Mouse (Mus musculus) ES-Bruce4 (cell line): ENCODE data around the gene Cib3. TPM values are rescaled to one million over a fixed set of nuclear protein-coding genes. Genes with fewer than 3 reads are reported as not detected.

ENCODE experiments used
- H3K27ac ChIP-seq: 2 replicates; pipeline ENCODE4 v1.5.1; 2012; ENCODE audit warnings: low read length, inconsistent platforms; ENCODE audit not compliant: insufficient read depth
- H3K27me3 ChIP-seq: 2 replicates; pipeline ENCODE4 v1.6.1; 2012; ENCODE audit warnings: mild to moderate bottlenecking, low read length, inconsistent platforms; ENCODE audit not compliant: control insufficient read depth, poor library complexity, insufficient read depth, severe bottlenecking
- H3K36me3 ChIP-seq: 2 replicates; pipeline ENCODE4 v1.6.1; 2012; ENCODE audit warnings: inconsistent platforms, mild to moderate bottlenecking, low read length, moderate library complexity; ENCODE audit not compliant: control insufficient read depth, poor library complexity, insufficient read depth, severe bottlenecking
- H3K4me1 ChIP-seq: one replicate; pipeline ENCODE4 v1.8.1; 2011; ENCODE audit warnings: low read length; ENCODE audit not compliant: control insufficient read depth, insufficient read depth
- H3K4me3 ChIP-seq: 2 replicates; pipeline ENCODE4 v1.5.1; 2011; ENCODE audit warnings: low read depth, mild to moderate bottlenecking, low read length
- H3K9ac ChIP-seq: 2 replicates; pipeline ENCODE4 v1.6.1; 2012; ENCODE audit warnings: low read depth, mild to moderate bottlenecking, inconsistent platforms; ENCODE audit not compliant: poor library complexity, severe bottlenecking
- H3K9me3 ChIP-seq: replicated peaks from 2 replicates; pipeline ENCODE4 v1.6.1; 2012; ENCODE audit warnings: mild to moderate bottlenecking, low read length, inconsistent platforms; ENCODE audit not compliant: control insufficient read depth, poor library complexity, insufficient read depth, severe bottlenecking
- CTCF ChIP-seq: IDR thresholded peaks from one replicate; pipeline ENCODE4 v1.8.1; 2011; ENCODE audit warnings: low read depth, low read length
- EP300 ChIP-seq: IDR thresholded peaks from 2 replicates; pipeline ENCODE4 v1.6.1; 2011; ENCODE audit warnings: low read depth, low read length; ENCODE audit not compliant: insufficient read depth
- POLR2A ChIP-seq: IDR thresholded peaks from one replicate; pipeline ENCODE4 v1.8.1; 2011; ENCODE audit warnings: low read length; ENCODE audit not compliant: insufficient read depth
- polyA plus RNA-seq: library from polyadenylated mRNA; stranded (reverse); fragments of >200 nt; gene quantifications from 2 replicates; pipeline ENCODE4 v1.2.4, GENCODE M21; 2011; ENCODE audit warnings: low read depth; ENCODE audit not compliant: missing spikeins, insufficient read depth, insufficient read length

Gene Cib3
- polyA plus RNA-seq, 1 experiment: not detected

DNA sequence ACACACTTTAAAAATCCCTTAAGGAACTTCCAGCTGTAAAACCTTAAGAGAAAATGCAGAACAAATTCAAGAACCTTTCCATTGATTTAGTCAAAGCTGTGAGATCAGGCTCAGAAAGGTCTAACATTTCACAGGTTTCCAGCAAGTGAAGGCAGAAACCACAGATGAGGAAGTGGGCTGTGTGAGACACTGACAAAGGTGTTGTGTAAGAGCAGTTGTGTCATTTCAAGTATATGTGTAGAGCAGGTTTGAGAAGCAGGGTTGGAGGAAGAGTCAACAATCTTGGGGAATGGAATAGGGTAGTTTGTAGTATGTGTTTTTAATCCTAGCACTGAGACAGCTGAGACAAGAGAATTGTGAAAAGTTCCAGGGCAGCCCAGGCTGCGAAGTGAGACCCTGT lies 3.2 kb upstream of the Cib3 start:
- no peak overlapping the region for H3K9ac ChIP-seq
- no peaks in the 10 kb centered on the region for H3K4me1 ChIP-seq
- no peak overlapping the region for H3K27ac ChIP-seq
- TF ChIP-seq CTCF (no peak), EP300 (no peak), POLR2A (no peak)
- H3K9me3 ChIP-seq: no peaks in the 10 kb centered on the region
- H3K36me3 ChIP-seq: no peaks in the 10 kb centered on the region
- no peaks in the 10 kb centered on the region for H3K27me3 ChIP-seq
- H3K4me3 ChIP-seq: no peak overlapping the region

DNA sequence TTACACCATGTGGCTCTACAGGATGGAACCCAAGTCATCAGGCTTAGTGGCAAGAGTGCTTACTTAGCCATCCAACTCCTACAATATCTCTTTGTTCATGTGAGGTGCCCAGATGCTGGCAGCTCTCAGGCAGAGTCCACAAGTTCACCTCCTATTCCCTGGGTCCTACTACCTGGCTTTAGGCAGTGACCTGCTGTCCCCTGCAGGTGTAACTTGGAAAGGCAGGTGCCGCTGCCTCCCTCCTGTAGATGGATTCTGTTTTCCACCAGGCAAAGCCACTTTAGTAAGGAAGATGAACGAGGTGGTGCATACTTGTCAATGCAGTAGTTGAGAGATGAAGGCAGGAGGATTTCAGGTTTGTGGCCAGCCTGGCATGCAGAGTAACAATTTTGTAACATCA lies 2.4 kb upstream of the Cib3 start:
- Histone ChIP-seq H3K9me3 (no peaks in the 10 kb centered on the region), H3K27me3 (no peaks in the 10 kb centered on the region), H3K36me3 (no peaks in the 10 kb centered on the region), H3K27ac (no peak overlapping the region), H3K9ac (no peak overlapping the region), H3K4me1 (no peaks in the 10 kb centered on the region), H3K4me3 (no peak overlapping the region)
- TF ChIP-seq EP300 (no peak), CTCF (peak; percentile 93)

GRCm38 (mm10) chr8:72213536-72213935 lies 899 bp upstream of the Cib3 start, which contains the start of gene Gm11034:
Gm11034 (minus strand) TSS chr8:72213636.
- H3K27me3 ChIP-seq: no peaks in the 10 kb centered on the region
- no peak within 1 kb of the TSS for H3K9ac ChIP-seq
- H3K9me3 ChIP-seq: no peaks in the 10 kb centered on the region
- H3K36me3 ChIP-seq: no peaks in the 10 kb centered on the region
- TF ChIP-seq POLR2A (no peak), EP300 (no peak), CTCF (no peak)
- H3K4me1 ChIP-seq: no peaks in the 10 kb centered on the region
- no peak within 1 kb of the TSS for H3K27ac ChIP-seq
- no peak within 1 kb of the TSS for H3K4me3 ChIP-seq

- Histone ChIP-seq H3K4me1 (no peaks in the 10 kb centered on the region), H3K27ac (no peak overlapping the region), H3K9ac (no peak overlapping the region), H3K9me3 (no peaks in the 10 kb centered on the region), H3K4me3 (no peak overlapping the region), H3K27me3 (no peaks in the 10 kb centered on the region), H3K36me3 (no peaks in the 10 kb centered on the region)
- TF ChIP-seq POLR2A (no peak), CTCF (no peak), EP300 (no peak)
These were observed 791 bp downstream of the Cib3 start for GRCm38 (mm10) chr8:72211846-72212245.

- no peaks in the 10 kb centered on the region for H3K36me3 ChIP-seq
- no peak overlapping the region for H3K4me3 ChIP-seq
These were observed 1.9 kb downstream of the Cib3 start for GRCm38 (mm10) chr8:72210710-72211109.

DNA sequence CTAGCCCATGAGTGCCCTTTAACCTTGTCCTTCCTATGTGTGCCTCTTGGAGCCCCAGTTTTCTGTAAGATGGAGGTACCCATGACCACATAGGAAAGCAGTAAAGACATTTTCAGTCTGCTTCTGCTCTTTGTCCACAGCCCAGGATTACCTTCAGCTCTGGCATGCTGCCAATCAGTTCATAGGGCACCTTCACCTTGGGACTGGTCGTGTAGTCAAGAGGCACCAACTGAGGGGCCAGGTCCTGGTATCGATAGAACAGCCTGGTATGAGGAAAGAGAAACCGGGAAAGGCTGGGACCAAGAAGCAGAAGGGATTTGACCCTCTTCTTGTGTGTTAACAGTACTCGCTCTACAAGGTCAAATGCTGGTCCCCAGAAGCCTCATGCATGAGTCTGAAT lies 2.4 kb downstream of the Cib3 start:
- H3K27me3 ChIP-seq: no peaks in the 10 kb centered on the region
- TF ChIP-seq POLR2A: no peak
- TF ChIP-seq EP300: no peak
- TF ChIP-seq CTCF: no peak
- H3K4me3 ChIP-seq: no peak overlapping the region
- H3K9me3 ChIP-seq: no peaks in the 10 kb centered on the region
- H3K36me3 ChIP-seq: no peaks in the 10 kb centered on the region
- H3K4me1 ChIP-seq: no peaks in the 10 kb centered on the region
- H3K9ac ChIP-seq: no peak overlapping the region
- H3K27ac ChIP-seq: no peak overlapping the region

More at GRCm38 (mm10) chr8:72210710-72211109, 1.9 kb downstream of the Cib3 start:
- no peak overlapping the region for H3K27ac ChIP-seq
- no peaks in the 10 kb centered on the region for H3K4me1 ChIP-seq
- no peaks in the 10 kb centered on the region for H3K27me3 ChIP-seq
- no peaks in the 10 kb centered on the region for H3K9me3 ChIP-seq
- H3K9ac ChIP-seq: no peak overlapping the region
- TF ChIP-seq POLR2A (no peak), CTCF (no peak), EP300 (no peak)
